Comparison of ENCODE assay signal across 16 mouse cellular contexts in genomic region chr8:61714293-61714831, GRCm38 (mm10).
DNase-seq lines count a peak whose midpoint lies in the region; ATAC-seq and TF ChIP-seq lines count a peak whose summit lies in the region.
"Had no signal": no experiment of that assay in that cellular context is flagged by ENCODE, and none has a peak within 500 bp of the region (broad histone marks: within the 10 kb centered on the region; RNA-seq: fewer than 3 reads in every experiment).

No protein-coding gene starts in this region.

- H3K27ac ChIP-seq in hindbrain, postnatal 0 days = no peak overlapping the region
- H3K27ac ChIP-seq in hindbrain, embryonic 14.5 days = no peak overlapping the region
- H3K27ac ChIP-seq in intestine, embryonic 15.5 days = peak overlapping the region; percentile 90
- H3K27ac ChIP-seq: embryonic facial prominence, embryonic 13.5 days; left cerebral cortex, adult 2 months had no signal

- peak; percentile 51 for DNase-seq in heart, adult 11 months
- DNase-seq in heart, postnatal 36 days = no peak
- DNase-seq in hindbrain, postnatal 0 days (ENCODE audit: low spot score) = no peak
- no peak for DNase-seq in hindbrain, embryonic 14.5 days (ENCODE audit: low spot score)
- peak; percentile 32 for DNase-seq in ES-CJ7 (ENCODE audit: low read depth, low spot score)
- no peak for DNase-seq in urinary bladder, postnatal 14 days (ENCODE audit: low spot score)
- no peak for DNase-seq in urinary bladder, postnatal 25 days (ENCODE audit: low spot score)
- DNase-seq: cerebellum, adult 8-10 months; gastrocnemius, postnatal 25 days; kidney, adult 2 months; right cerebral cortex, postnatal 14 days; thymus, postnatal 25 days had no signal

- no peak overlapping the region for H3K4me3 ChIP-seq in hindbrain, postnatal 0 days (ENCODE audit: low read length)
- no peak overlapping the region for H3K4me3 ChIP-seq in hindbrain, embryonic 14.5 days (replicated peaks; ENCODE audit: low read length)
- H3K4me3 ChIP-seq in intestine, embryonic 15.5 days (replicated peaks) = no peak overlapping the region
- H3K4me3 ChIP-seq: embryonic facial prominence, embryonic 13.5 days; left cerebral cortex, adult 2 months; myocyte had no signal

- no peaks in the 10 kb centered on the region for H3K4me1 ChIP-seq in hindbrain, postnatal 0 days (ENCODE audit: insufficient read depth, low read length)
- H3K4me1 ChIP-seq in hindbrain, embryonic 14.5 days (replicated peaks; ENCODE audit: control insufficient read depth, insufficient read depth, low read length) = no peaks in the 10 kb centered on the region
- H3K4me1 ChIP-seq in intestine, embryonic 15.5 days (replicated peaks) = peaks cover 9% of the 10 kb centered on the region

- no peaks in the 10 kb centered on the region for H3K36me3 ChIP-seq in hindbrain, postnatal 0 days (ENCODE audit: insufficient read depth, low read length)
- no peaks in the 10 kb centered on the region; the same call in 1 of the 2 replicates for H3K36me3 ChIP-seq in hindbrain, embryonic 14.5 days (replicated peaks; ENCODE audit: control insufficient read depth, insufficient read depth)
- no peaks in the 10 kb centered on the region; the same call in 1 of the 2 replicates for H3K36me3 ChIP-seq in intestine, embryonic 15.5 days

- H3K9ac ChIP-seq in hindbrain, postnatal 0 days (replicated peaks; ENCODE audit: low read length) = no peak overlapping the region
- H3K9ac ChIP-seq in hindbrain, embryonic 14.5 days = no peak overlapping the region
- H3K9ac ChIP-seq in intestine, embryonic 15.5 days = no peak overlapping the region
- H3K9ac ChIP-seq: embryonic facial prominence, embryonic 13.5 days had no signal

- H3K27me3 ChIP-seq in hindbrain, postnatal 0 days (ENCODE audit: insufficient read depth, low read length) = no peaks in the 10 kb centered on the region
- no peaks in the 10 kb centered on the region for H3K27me3 ChIP-seq in hindbrain, embryonic 14.5 days (ENCODE audit: control insufficient read depth, insufficient read depth, low read length)
- no peaks in the 10 kb centered on the region for H3K27me3 ChIP-seq in intestine, embryonic 15.5 days (replicated peaks)
- H3K27me3 ChIP-seq: embryonic facial prominence, embryonic 13.5 days had no signal

- WGBS in hindbrain, postnatal 0 days = 56% methylated on average over 6 of the region's 6 CpGs
- 46% methylated on average over 6 of the region's 6 CpGs for WGBS in hindbrain, embryonic 14.5 days
- 23% methylated on average over 6 of the region's 6 CpGs for WGBS in intestine, embryonic 15.5 days

- H3K4me2 ChIP-seq in hindbrain, postnatal 0 days (ENCODE audit: low read depth, low read length) = no peak overlapping the region
- no peak overlapping the region for H3K4me2 ChIP-seq in hindbrain, embryonic 14.5 days (replicated peaks)
- 0 out of 2 replicates have a peak overlapping the region, but pooled peaks have one; percentile 14 for H3K4me2 ChIP-seq in intestine, embryonic 15.5 days (replicated peaks)
- H3K4me2 ChIP-seq: embryonic facial prominence, embryonic 13.5 days had no signal

- intact Hi-C loops in heart, postnatal 36 days (cut with DNase I) = no loop called here

- no peaks in the 10 kb centered on the region for H3K9me3 ChIP-seq in hindbrain, postnatal 0 days (ENCODE audit: low read length)
- no peaks in the 10 kb centered on the region for H3K9me3 ChIP-seq in hindbrain, embryonic 14.5 days (ENCODE audit: control insufficient read depth, low read length)
- H3K9me3 ChIP-seq in intestine, embryonic 15.5 days = no peaks in the 10 kb centered on the region
- H3K9me3 ChIP-seq: embryonic facial prominence, embryonic 13.5 days had no signal

- TF ChIP-seq CTCF in hindbrain, postnatal 0 days (IDR thresholded peaks at IDR 0.05; ENCODE audit: low read depth) = no peak

- 0 out of 2 replicates have a peak, but pooled peaks have one; percentile 51 for ATAC-seq in hindbrain, postnatal 0 days
- ATAC-seq in hindbrain, embryonic 14.5 days (ENCODE audit: low FRiP score) = no peak
- ATAC-seq in intestine, embryonic 15.5 days = peak; percentile 93

Comparison
In these comparisons a context has a peak if more than half of its experiments do, and no peak if none do; other contexts are left out.
1. DNase-seq: peak in heart, adult 11 months (single experiment) and ES-CJ7 (single experiment); none in heart, postnatal 36 days (0 of 2), hindbrain, postnatal 0 days (single experiment), hindbrain, embryonic 14.5 days (single experiment), urinary bladder, postnatal 14 days (single experiment) and urinary bladder, postnatal 25 days (single experiment).